Mouse (Mus musculus): Measurements from ENCODE around the gene Rac1. TPM values are rescaled to one million over a fixed set of nuclear protein-coding genes. Genes with fewer than 3 reads are reported as not detected.

The Rac1 gene
- polyA plus RNA-seq, 2 experiments, result 115 to 146 TPM

DNA sequence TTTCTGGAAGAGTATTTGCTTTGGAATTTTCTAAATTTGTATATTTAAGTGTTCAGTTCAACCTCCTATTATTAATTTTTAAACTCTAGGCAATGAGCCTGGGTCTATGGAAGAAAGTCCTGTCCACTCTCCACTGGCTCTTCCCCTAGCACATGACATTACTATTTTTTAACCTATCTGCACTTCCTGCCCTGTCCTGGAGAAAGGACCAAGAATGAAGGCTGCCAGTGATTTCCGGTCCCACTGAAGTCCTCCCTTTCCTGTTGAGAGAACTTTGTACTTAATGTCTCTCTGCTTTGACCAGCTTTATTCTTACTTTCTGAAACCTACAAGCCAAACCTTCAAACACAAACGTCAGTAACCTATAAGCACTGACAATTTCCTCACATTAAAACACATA lies 7.4 kb downstream of the Rac1 start:
- TF ChIP-seq EP300 (IDR thresholded peaks at IDR 0.05; ENCODE audit: low read depth), result no peak
- TF ChIP-seq CTCF (IDR thresholded peaks at IDR 0.05; ENCODE audit: low read depth), result no peak
- H3K9me3 ChIP-seq (ENCODE audit: control insufficient read depth, low read length), result no peaks in the 10 kb centered on the region
- H3K9ac ChIP-seq (replicated peaks), result no peak overlapping the region; the same call in 1 of the 2 replicates
- H3K27ac ChIP-seq, result no peak overlapping the region
- 23% methylated on average over 2 of the region's 2 CpGs for WGBS (ENCODE audit: insufficient replicate concordance)
- DNase-seq (ENCODE audit: low read depth in 3 of 3, low spot score in 3 of 3) (no peak), ATAC-seq (ENCODE audit: insufficient read depth) (no peak)
- peaks cover 27% of the 10 kb centered on the region for H3K36me3 ChIP-seq (replicated peaks; ENCODE audit: control insufficient read depth, insufficient read depth, low read depth)
- no peaks in the 10 kb centered on the region for H3K27me3 ChIP-seq (ENCODE audit: control insufficient read depth, insufficient read depth, low read length)
- peaks cover 28 to 46% of the 10 kb centered on the region in 2 experiments for H3K4me1 ChIP-seq (replicated peaks; ENCODE audit: control insufficient read depth in 2 of 2, insufficient read depth in 2 of 2, low read length in 1 of 2)
- H3K4me3 ChIP-seq (ENCODE audit: insufficient read depth in 1 of 2, low read depth in 2 of 2, low read length in 2 of 2), result no peak overlapping the region
- H3K4me2 ChIP-seq (ENCODE audit: low read depth), result peak overlapping the region; percentile 26; the same call in 1 of the 2 replicates

GRCm38 (mm10) chr5:143518045-143518591 lies 9.7 kb downstream of the Rac1 start:
- H3K4me3 ChIP-seq (ENCODE audit: insufficient read depth in 1 of 2, low read depth in 2 of 2, low read length in 2 of 2), result no peak overlapping the region
- peak overlapping the region; percentile 11; the same call in 1 of the 2 replicates for H3K27ac ChIP-seq
- H3K4me1 ChIP-seq (replicated peaks; ENCODE audit: control insufficient read depth in 2 of 2, insufficient read depth in 2 of 2, low read length in 1 of 2), result peaks cover 19 to 41% of the 10 kb centered on the region in 2 experiments
- TF ChIP-seq EP300 (IDR thresholded peaks at IDR 0.05; ENCODE audit: low read depth), result no peak
- WGBS (ENCODE audit: insufficient replicate concordance), result 48% methylated on average over 6 of the region's 6 CpGs
- no peaks in the 10 kb centered on the region for H3K9me3 ChIP-seq (ENCODE audit: control insufficient read depth, low read length)
- no peak overlapping the region for H3K9ac ChIP-seq (replicated peaks)
- ATAC-seq (ENCODE audit: insufficient read depth), result no peak
- H3K4me2 ChIP-seq (ENCODE audit: low read depth), result no peak overlapping the region
- peak in 1 of 3 experiments; percentile 46 for DNase-seq (ENCODE audit: low read depth in 3 of 3, low spot score in 3 of 3)
- H3K36me3 ChIP-seq (replicated peaks; ENCODE audit: control insufficient read depth, insufficient read depth, low read depth), result peaks cover 47% of the 10 kb centered on the region
- no peaks in the 10 kb centered on the region for H3K27me3 ChIP-seq (ENCODE audit: control insufficient read depth, insufficient read depth, low read length)

GRCm38 (mm10) chr5:143517436-143517835 lies 10.4 kb downstream of the Rac1 start:
- DNase-seq (ENCODE audit: low read depth in 3 of 3, low spot score in 3 of 3) (no peak), ATAC-seq (ENCODE audit: insufficient read depth) (no peak)
- Histone ChIP-seq H3K9me3 (ENCODE audit: control insufficient read depth, low read length) (no peaks in the 10 kb centered on the region), H3K27ac (no peak overlapping the region), H3K4me2 (ENCODE audit: low read depth) (no peak overlapping the region), H3K9ac (replicated peaks) (no peak overlapping the region), H3K27me3 (ENCODE audit: control insufficient read depth, insufficient read depth, low read length) (no peaks in the 10 kb centered on the region), H3K36me3 (replicated peaks; ENCODE audit: control insufficient read depth, insufficient read depth, low read depth) (peaks cover 47% of the 10 kb centered on the region), H3K4me3 (ENCODE audit: insufficient read depth in 1 of 2, low read depth in 2 of 2, low read length in 2 of 2) (no peak overlapping the region), H3K4me1 (replicated peaks; ENCODE audit: control insufficient read depth in 2 of 2, insufficient read depth in 2 of 2, low read length in 1 of 2) (peaks cover 13 to 37% of the 10 kb centered on the region in 2 experiments)
- WGBS (ENCODE audit: insufficient replicate concordance), result 59% methylated on average over 6 of the region's 6 CpGs
- no peak for TF ChIP-seq CTCF (IDR thresholded peaks at IDR 0.05; ENCODE audit: low read depth)
- no peak for TF ChIP-seq EP300 (IDR thresholded peaks at IDR 0.05; ENCODE audit: low read depth)

- Histone ChIP-seq H3K4me2 (ENCODE audit: low read depth) (no peak overlapping the region), H3K4me1 (replicated peaks; ENCODE audit: control insufficient read depth in 2 of 2, insufficient read depth in 2 of 2, low read length in 1 of 2) (peaks cover 16 to 37% of the 10 kb centered on the region in 2 experiments), H3K4me3 (ENCODE audit: insufficient read depth in 1 of 2, low read depth in 2 of 2, low read length in 2 of 2) (no peak overlapping the region), H3K9me3 (ENCODE audit: control insufficient read depth, low read length) (no peaks in the 10 kb centered on the region), H3K9ac (replicated peaks) (no peak overlapping the region), H3K27ac (no peak overlapping the region), H3K27me3 (ENCODE audit: control insufficient read depth, insufficient read depth, low read length) (no peaks in the 10 kb centered on the region), H3K36me3 (replicated peaks; ENCODE audit: control insufficient read depth, insufficient read depth, low read depth) (peaks cover 48% of the 10 kb centered on the region)
- no peak for TF ChIP-seq CTCF (IDR thresholded peaks at IDR 0.05; ENCODE audit: low read depth)
- TF ChIP-seq EP300 (IDR thresholded peaks at IDR 0.05; ENCODE audit: low read depth), result no peak
- ATAC-seq (ENCODE audit: insufficient read depth) (no peak), DNase-seq (ENCODE audit: low read depth in 3 of 3, low spot score in 3 of 3) (no peak)
- 79% methylated on average over 11 of the region's 11 CpGs for WGBS (ENCODE audit: insufficient replicate concordance)
Observed at GRCm38 (mm10) chr5:143517005-143517404, 10.8 kb downstream of the Rac1 start.

DNA sequence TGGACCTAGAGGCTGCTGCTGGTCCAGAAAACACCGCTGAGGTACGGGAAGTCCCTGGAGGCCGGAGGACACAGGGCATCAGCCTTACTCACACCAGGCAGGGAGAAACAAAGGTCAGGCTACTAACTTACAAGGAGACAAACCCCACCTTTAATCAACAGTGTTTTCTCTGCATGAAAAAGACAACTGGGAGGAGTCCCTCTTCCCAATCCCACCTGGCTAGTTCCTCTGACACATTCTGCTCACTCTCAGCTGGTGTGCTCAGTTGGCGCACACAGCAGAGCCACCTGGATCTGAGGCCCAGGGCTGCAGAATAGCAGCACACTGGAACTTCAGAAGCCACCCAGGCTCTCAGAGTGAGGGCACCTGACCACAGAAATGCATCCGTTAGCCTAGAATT lies 13.0 kb downstream of the Rac1 start:
- TF ChIP-seq EP300 (IDR thresholded peaks at IDR 0.05; ENCODE audit: low read depth), result no peak
- TF ChIP-seq CTCF (IDR thresholded peaks at IDR 0.05; ENCODE audit: low read depth), result no peak
- Histone ChIP-seq H3K9me3 (ENCODE audit: control insufficient read depth, low read length) (no peaks in the 10 kb centered on the region), H3K9ac (replicated peaks) (no peak overlapping the region), H3K4me3 (ENCODE audit: insufficient read depth in 1 of 2, low read depth in 2 of 2, low read length in 2 of 2) (no peak overlapping the region), H3K36me3 (replicated peaks; ENCODE audit: control insufficient read depth, insufficient read depth, low read depth) (peaks cover 53% of the 10 kb centered on the region), H3K27me3 (ENCODE audit: control insufficient read depth, insufficient read depth, low read length) (no peaks in the 10 kb centered on the region), H3K4me2 (ENCODE audit: low read depth) (no peak overlapping the region), H3K4me1 (replicated peaks; ENCODE audit: control insufficient read depth in 2 of 2, insufficient read depth in 2 of 2, low read length in 1 of 2) (peaks cover 20 to 48% of the 10 kb centered on the region in 2 experiments), H3K27ac (no peak overlapping the region)
- ATAC-seq (ENCODE audit: insufficient read depth), result no peak
- DNase-seq (ENCODE audit: low read depth in 3 of 3, low spot score in 3 of 3), result no peak
- WGBS (ENCODE audit: insufficient replicate concordance), result 86% methylated on average over 5 of the region's 5 CpGs
